Mouse (Mus musculus): ENCODE data around the gene Olfr33.

DNA sequence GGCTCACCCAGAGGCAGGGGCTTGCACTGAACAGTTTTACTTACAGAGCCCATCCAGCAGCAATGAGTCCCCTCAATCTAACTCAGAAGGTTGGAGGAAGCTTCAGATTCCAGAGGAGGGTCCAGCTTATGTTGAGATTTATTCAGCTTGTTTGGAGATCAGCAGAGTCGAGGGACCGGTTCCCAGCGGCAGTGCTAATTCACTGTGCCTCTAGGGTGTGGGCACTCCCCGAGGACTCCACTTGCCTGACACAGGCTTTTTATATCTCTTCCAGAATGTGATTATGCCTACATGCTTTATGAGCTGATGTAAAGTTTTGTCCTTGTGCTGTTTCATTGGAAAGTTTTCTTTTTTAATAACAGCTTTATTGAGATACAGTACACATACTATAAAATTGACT lies 40.4 kb upstream of the Olfr33 start, which contains the start of the genes Olfr560 and Olfr78:
- TF ChIP-seq CTCF (IDR thresholded peaks at IDR 0.05; ENCODE audit: low read depth) (no peak), EP300 (IDR thresholded peaks at IDR 0.05; ENCODE audit: low read depth) (no peak)

Data from liver, embryonic 14.5 days (tissue).